Mouse (Mus musculus) hindbrain, embryonic 14.5 days (tissue): Measurements from ENCODE around the gene Art3. TPM values are rescaled to one million over a fixed set of nuclear protein-coding genes. Genes with fewer than 3 reads are reported as not detected.

Experiments used
- ATAC-seq: fragments of 200-750 bp; cut with Nextera tagmentation; 2 replicates; pipeline ENCODE4 v1.8.0; 2017; ENCODE audit warnings: moderate number of reproducible peaks, mild to moderate bottlenecking, moderate TSS enrichment, moderate library complexity; ENCODE audit not compliant: low FRiP score
- DNase-seq: peaks from one replicate; pipeline ENCODE4 v3.0.0-alpha.2; 2015; ENCODE audit warnings: low spot score
- H3K27ac ChIP-seq: fragments of 300-500 bp; sonication (generic); 2 replicates; pipeline ENCODE4 v1.5.1; 2014; ENCODE audit warnings: mild to moderate bottlenecking, moderate library complexity
- H3K27me3 ChIP-seq: fragments of 300-500 bp; sonication (generic); 2 replicates; pipeline ENCODE4 v1.6.1; 2014; ENCODE audit warnings: mild to moderate bottlenecking, low read length, mixed read lengths; ENCODE audit not compliant: control insufficient read depth, insufficient read depth
- H3K36me3 ChIP-seq: fragments of 300-500 bp; sonication (generic); replicated peaks from 2 replicates; pipeline ENCODE4 v1.6.1; 2014; ENCODE audit not compliant: control insufficient read depth, insufficient read depth
- H3K4me1 ChIP-seq: fragments of 300-500 bp; sonication (generic); replicated peaks from 2 replicates; pipeline ENCODE4 v1.6.1; 2014; ENCODE audit warnings: antibody characterized with exemption, low read length, mixed read lengths; ENCODE audit not compliant: control insufficient read depth, insufficient read depth
- H3K4me2 ChIP-seq: fragments of 300-500 bp; sonication (generic); replicated peaks from 2 replicates; pipeline ENCODE4 v1.6.1; 2014; ENCODE audit warnings: mild to moderate bottlenecking, moderate library complexity
- H3K4me3 ChIP-seq: fragments of 300-500 bp; sonication (generic); replicated peaks from 2 replicates; pipeline ENCODE4 v1.5.1; 2014; ENCODE audit warnings: mild to moderate bottlenecking, low read length
- H3K9ac ChIP-seq: fragments of 300-500 bp; sonication (generic); 2 replicates; pipeline ENCODE4 v1.6.1; 2014
- H3K9me3 ChIP-seq: fragments of 300-500 bp; sonication (generic); 2 replicates; pipeline ENCODE4 v1.6.1; 2016; ENCODE audit warnings: low read length; ENCODE audit not compliant: control insufficient read depth
- WGBS: fragments of 180-500 bp; shearing (Covaris S2); extraction: QIAGEN DNeasy Blood & Tissue Kit; methylation state at CpG from one replicate; pipeline ENCODE4 v1.1.7; 2014; 5-methylcytosine and 5-hydroxymethylcytosine counted together
- polyA plus RNA-seq: library from polyadenylated mRNA; unstranded; fragments of >200 nt; fragmentation: Nextera tagmentation; extraction: Ambion mirVana; gene quantifications from 2 replicates; pipeline ENCODE4 v1.2.1, GENCODE M21; 2014

Art3 gene
- polyA plus RNA-seq, 1 experiment from 2014 or later, result 9.3 TPM

DNA sequence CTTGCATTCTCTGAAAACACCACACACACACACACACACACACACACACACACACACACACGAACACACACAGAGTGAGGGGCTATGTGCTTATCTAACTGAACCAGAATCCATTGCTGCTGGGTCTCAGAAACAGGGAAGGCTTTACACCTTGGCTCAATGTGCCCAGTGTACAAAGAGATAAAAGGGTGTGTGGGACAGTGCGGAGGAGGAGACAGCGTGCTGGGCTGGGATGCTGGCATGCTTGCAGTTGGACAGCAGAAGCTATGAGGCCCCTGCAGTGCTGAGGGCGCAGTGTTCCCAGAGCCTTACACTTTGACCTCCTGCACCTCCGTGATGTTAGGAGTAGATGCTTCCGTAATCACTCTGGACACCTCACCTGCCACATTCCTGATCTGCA, 64.8 kb downstream of the Art3 start:
- Histone ChIP-seq H3K27ac (no peak overlapping the region), H3K27me3 (peaks cover 18% of the 10 kb centered on the region), H3K36me3 (no peaks in the 10 kb centered on the region), H3K4me2 (no peak overlapping the region), H3K9me3 (no peaks in the 10 kb centered on the region), H3K4me1 (no peaks in the 10 kb centered on the region), H3K9ac (no peak overlapping the region; the same call in 1 of the 2 replicates), H3K4me3 (no peak overlapping the region)
- ATAC-seq (no peak), DNase-seq (no peak)
- 86% methylated on average over 6 of the region's 6 CpGs for WGBS

DNA sequence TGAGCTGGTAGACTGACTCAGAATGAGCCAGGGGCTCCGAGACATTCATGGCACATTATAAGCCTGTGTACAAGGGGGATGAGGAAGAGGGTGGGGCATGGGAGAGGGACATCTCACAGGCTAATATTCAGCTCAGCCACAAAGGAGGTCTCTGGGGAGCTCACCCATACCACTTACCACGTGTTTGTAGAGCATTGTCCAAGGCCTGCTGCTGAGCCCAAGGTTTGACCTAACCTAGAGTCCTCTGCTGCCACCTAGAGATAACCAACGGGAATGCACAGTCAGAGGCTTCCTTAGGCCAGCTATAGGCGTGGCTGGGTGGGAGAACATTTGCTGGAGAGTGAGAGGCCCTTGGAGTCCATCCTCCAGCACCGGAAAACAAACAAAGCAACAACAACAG, 66.5 kb downstream of the Art3 start:
- Histone ChIP-seq H3K4me2 (no peak overlapping the region), H3K4me3 (no peak overlapping the region), H3K9ac (no peak overlapping the region), H3K9me3 (no peaks in the 10 kb centered on the region), H3K27me3 (peaks cover 7% of the 10 kb centered on the region; the same call in 1 of the 2 replicates), H3K36me3 (no peaks in the 10 kb centered on the region), H3K4me1 (no peaks in the 10 kb centered on the region), H3K27ac (no peak overlapping the region)
- ATAC-seq (peak; percentile 76; the same call in 1 of the 2 replicates), DNase-seq (peak; percentile 75)
- 26% methylated on average over 5 of the region's 5 CpGs for WGBS

DNA sequence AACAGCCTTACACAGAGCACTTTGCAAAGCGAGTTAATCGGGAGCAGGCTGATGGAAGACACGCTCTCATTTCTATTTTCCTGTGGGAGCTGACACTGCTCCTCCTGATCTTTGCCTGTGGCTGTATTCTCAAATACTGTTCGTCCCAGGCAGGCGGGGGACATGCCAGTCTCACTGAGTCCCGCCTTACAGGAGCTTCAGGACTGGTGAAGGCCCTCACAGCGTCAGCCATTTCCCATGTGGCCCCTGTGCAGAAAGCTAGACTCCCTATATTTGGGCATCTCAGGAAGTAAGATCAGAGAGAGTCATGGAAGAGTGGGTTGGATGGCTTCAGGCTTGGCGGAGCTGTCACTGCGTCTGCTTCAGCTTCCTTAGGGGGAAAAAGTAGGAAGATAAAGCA, 71.2 kb downstream of the Art3 start:
- WGBS, result 73% methylated on average over 9 of the region's 9 CpGs
- Histone ChIP-seq H3K4me2 (no peak overlapping the region), H3K9me3 (no peaks in the 10 kb centered on the region), H3K27me3 (no peaks in the 10 kb centered on the region), H3K4me1 (0 out of 2 replicates have a peak, but pooled peaks cover 3% of the 10 kb centered on the region), H3K27ac (no peak overlapping the region), H3K36me3 (no peaks in the 10 kb centered on the region), H3K9ac (no peak overlapping the region), H3K4me3 (no peak overlapping the region)
- ATAC-seq (no peak), DNase-seq (no peak)

DNA sequence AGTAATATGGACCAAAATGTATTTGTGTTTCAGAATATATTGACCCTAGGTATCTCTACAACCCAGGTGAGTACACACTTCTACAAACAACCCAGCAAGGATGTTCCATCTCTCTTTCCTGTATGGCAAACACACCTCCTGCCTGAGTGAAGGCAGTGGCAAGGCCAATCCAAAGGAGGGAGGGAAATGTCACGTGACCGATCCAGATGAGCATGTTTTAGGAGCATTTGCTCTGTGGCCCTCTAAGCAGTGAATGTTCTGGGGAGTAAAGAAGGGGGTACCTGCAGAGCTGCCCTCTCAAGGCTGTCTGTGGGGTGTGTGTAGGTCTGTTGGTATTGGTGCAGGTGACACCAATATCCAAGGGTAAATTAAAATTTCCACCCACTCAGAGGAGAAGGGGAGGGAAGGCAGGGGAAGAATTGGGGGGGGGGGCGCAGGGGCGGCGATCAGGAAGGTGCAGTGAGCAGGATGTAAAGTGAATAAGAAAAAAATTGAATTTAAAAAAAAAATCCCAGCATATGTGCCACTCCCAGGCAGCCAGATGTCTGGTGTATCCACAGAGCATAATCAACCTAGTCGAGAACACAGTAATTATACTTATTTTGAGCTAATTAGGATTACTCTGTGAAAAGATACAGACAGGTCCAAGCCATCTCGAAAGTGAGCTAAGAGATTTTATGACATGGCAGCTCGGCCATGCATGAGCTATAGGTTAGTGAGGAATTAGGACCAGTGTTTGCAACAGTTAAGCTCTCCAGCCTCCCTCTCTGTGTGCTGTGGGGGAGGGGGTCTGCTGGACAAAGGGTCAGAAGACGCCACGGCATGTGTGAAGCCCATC, 72.2 kb downstream of the Art3 start:
- WGBS, result 53% methylated on average over 10 of the region's 10 CpGs
- H3K4me1 ChIP-seq, result 0 out of 2 replicates have a peak, but pooled peaks cover 3% of the 10 kb centered on the region
- H3K9me3 ChIP-seq, result no peaks in the 10 kb centered on the region
- no peaks in the 10 kb centered on the region for H3K27me3 ChIP-seq
- DNase-seq (no peak), ATAC-seq (no peak; the same call in 1 of the 2 replicates)
- no peaks in the 10 kb centered on the region for H3K36me3 ChIP-seq
- no peak overlapping the region for H3K4me2 ChIP-seq
- H3K4me3 ChIP-seq, result no peak overlapping the region
- H3K9ac ChIP-seq, result no peak overlapping the region
- H3K27ac ChIP-seq, result no peak overlapping the region

DNA sequence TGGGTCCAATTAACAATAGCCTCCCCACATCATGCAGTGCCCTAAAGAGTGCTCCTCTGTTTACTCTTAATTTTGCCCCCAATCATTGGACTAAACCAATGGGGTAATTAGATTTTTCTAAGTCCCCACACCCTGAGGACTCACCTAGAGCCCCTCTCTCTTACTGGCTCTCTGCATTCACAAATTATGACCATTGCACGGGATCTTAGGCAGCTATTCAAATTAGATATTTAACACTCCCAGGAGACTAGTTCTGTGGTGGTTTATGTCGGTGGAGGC, 72.7 kb downstream of the Art3 start:
- 27% methylated on average over 2 of the region's 2 CpGs for WGBS
- no peak overlapping the region for H3K9ac ChIP-seq

DNA sequence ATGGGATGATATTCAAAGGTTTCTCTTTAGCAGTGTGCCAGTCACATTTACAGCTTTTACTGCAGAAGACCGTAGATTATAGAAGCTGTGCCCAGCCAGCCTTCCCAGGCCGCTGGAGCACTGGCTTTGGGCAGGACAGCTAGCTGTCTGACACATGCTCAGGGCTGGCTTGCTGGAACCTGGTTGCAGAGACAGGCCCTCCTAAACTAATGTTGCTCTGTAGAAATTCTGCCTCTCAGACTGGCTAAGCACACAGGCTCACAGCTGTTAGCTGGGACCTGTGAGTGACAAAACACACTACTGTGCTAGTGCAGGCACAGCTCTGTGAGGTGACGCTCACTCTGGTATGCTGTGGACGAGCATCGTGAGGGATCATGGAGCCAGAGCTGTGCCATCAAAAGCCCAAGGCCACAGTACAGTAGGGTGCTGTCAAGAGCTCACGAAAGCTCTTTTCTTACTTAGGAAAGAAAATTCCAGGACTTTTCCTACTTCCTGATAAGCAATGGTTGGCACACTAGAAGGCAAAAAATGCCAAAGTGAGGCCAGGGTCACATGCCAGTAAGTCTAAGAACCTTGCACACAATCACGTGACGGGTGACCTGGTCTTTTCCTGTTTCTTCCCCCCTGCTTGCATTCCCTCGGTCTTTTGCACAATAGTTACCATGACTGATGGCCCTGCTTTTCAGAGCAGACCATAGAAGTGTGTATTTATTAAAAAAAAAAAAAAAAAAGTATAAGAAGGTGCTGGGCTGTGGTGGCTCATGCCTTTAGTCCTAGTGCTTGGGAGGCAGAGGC, 77.9 kb downstream of the Art3 start:
- Histone ChIP-seq H3K9ac (no peak overlapping the region), H3K9me3 (no peaks in the 10 kb centered on the region), H3K4me2 (no peak overlapping the region), H3K4me1 (no peaks in the 10 kb centered on the region), H3K36me3 (peaks cover 9% of the 10 kb centered on the region), H3K4me3 (no peak overlapping the region), H3K27ac (no peak overlapping the region), H3K27me3 (no peaks in the 10 kb centered on the region)
- DNase-seq (no peak), ATAC-seq (no peak)
- WGBS, result 74% methylated on average over 9 of the region's 9 CpGs

More for the DNA sequence above, 72.7 kb downstream of the Art3 start:
- H3K27ac ChIP-seq, result no peak overlapping the region
- H3K36me3 ChIP-seq, result no peaks in the 10 kb centered on the region
- no peaks in the 10 kb centered on the region for H3K27me3 ChIP-seq
- H3K4me1 ChIP-seq, result 0 out of 2 replicates have a peak, but pooled peaks cover 3% of the 10 kb centered on the region
- DNase-seq (no peak), ATAC-seq (no peak)
- no peaks in the 10 kb centered on the region for H3K9me3 ChIP-seq
- H3K4me3 ChIP-seq, result no peak overlapping the region
- no peak overlapping the region for H3K4me2 ChIP-seq

DNA sequence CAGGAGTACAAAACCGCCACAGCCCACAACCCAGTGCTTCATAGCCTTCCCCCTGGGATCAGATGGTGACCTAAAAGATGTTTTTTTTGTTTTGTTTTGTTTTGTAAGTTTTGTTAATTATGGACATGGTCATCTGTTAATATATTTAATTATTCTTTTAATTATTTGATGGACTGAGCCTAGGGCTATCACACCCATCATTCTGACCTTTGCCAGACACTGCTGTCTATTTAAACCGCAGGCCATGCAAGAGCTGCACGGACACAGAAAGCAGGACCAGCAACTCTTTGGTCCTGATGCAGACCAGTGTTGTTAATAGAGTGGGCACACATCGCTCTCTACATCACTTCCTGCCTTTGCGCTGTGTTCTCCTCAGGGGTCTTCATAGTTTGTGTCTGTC, 78.9 kb downstream of the Art3 start:
- Histone ChIP-seq H3K9ac (no peak overlapping the region), H3K4me3 (no peak overlapping the region), H3K4me1 (no peaks in the 10 kb centered on the region), H3K27ac (no peak overlapping the region), H3K4me2 (no peak overlapping the region), H3K27me3 (no peaks in the 10 kb centered on the region), H3K9me3 (no peaks in the 10 kb centered on the region), H3K36me3 (peaks cover 16% of the 10 kb centered on the region)
- 83% methylated on average over 5 of the region's 5 CpGs for WGBS
- ATAC-seq (no peak), DNase-seq (no peak)

DNA sequence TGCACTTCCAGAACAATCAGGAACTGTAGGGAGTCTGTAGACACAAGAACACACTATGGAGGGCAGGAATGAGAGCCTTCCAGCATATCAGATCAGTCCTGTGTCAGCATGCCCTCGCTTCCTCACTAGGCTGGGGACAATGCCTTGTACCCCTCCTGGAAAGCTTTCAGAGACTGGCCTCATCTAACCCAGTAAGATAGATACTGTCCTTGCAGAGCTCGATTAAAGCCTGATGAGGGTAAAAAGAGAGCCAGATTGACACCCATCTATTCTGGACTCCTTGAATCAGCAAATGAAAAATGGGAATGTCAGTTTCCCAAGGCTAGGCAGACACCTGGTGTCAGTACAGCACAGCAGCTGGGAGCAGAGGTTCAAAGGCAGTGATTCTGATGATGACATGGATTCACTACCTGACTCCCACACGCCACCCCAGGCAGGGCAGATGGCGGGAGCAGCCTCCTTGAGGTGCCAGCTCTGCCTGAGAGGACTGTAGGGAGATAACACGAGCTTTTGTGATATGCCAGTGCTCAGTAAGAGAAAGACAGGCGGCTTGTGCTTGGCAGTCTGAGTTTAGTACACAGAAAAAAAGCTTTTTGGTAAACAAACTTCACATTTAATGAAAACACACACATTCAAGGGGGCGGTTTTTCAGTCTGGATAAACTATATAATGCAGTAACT, 80.0 kb downstream of the Art3 start:
- Histone ChIP-seq H3K27me3 (no peaks in the 10 kb centered on the region), H3K4me1 (no peaks in the 10 kb centered on the region), H3K4me2 (no peak overlapping the region), H3K9ac (no peak overlapping the region), H3K36me3 (peaks cover 27% of the 10 kb centered on the region), H3K9me3 (no peaks in the 10 kb centered on the region), H3K27ac (no peak overlapping the region), H3K4me3 (no peak overlapping the region)
- no peak for DNase-seq
- ATAC-seq, result no peak
- 71% methylated on average over 7 of the region's 7 CpGs for WGBS
